Mouse (Mus musculus) limb, embryonic 12.5 days (tissue): ENCODE measurements around the gene Abl1. TPM values are rescaled to one million over a fixed set of nuclear protein-coding genes. Genes with fewer than 3 reads are reported as not detected.

Experiments
- polyA plus RNA-seq: library from polyadenylated mRNA; unstranded; fragments of >200 nt; fragmentation: Nextera tagmentation; extraction: Ambion mirVana; gene quantifications from 2 replicates; pipeline ENCODE4 v1.2.1, GENCODE M21; 2016

The Abl1 gene
- polyA plus RNA-seq, 1 experiment from 2014 or later: 63.0 TPM

Other genes with a start within 250 kb of the Abl1 start
- gene Ass1, start 218.2 kb upstream of the Abl1 start, polyA plus RNA-seq: 5.5 and 6.5 TPM in 2 replicates
- gene Fubp3, start 115.7 kb upstream of the Abl1 start, polyA plus RNA-seq: 102 and 104 TPM in 2 replicates
- gene Prdm12, start 48.3 kb upstream of the Abl1 start, polyA plus RNA-seq: 0.66 TPM in 1 of 2 replicates, not detected in the other
- 88.3 and 94.9 TPM in 2 replicates for gene Exosc2, start 17.7 kb upstream of the Abl1 start, polyA plus RNA-seq
- gene Qrfp, start 122.2 kb downstream of the Abl1 start, polyA plus RNA-seq: 0.20 and 0.34 TPM in 2 replicates
- 0.06 and 0.13 TPM in 2 replicates for gene Fibcd1, start 157.6 kb downstream of the Abl1 start, polyA plus RNA-seq
- gene Lamc3, start 198.9 kb downstream of the Abl1 start, polyA plus RNA-seq: 0.21 and 0.38 TPM in 2 replicates